Mouse (Mus musculus) adrenal gland, adult 2 months (tissue): ENCODE measurements at regions not wholly inside any gene's neighbourhood (a gene's known extent, or its start where the extent isn't known, plus 50 kb on each side); places are given as distances from the start of the nearest gene placed in this dataset.
A peak's percentile ranks its signal among the peaks of the same experiment; 100 is the strongest.

Experiments
- DNase-seq: peaks from one replicate; pipeline ENCODE4 v3.0.0; 2021

DNA sequence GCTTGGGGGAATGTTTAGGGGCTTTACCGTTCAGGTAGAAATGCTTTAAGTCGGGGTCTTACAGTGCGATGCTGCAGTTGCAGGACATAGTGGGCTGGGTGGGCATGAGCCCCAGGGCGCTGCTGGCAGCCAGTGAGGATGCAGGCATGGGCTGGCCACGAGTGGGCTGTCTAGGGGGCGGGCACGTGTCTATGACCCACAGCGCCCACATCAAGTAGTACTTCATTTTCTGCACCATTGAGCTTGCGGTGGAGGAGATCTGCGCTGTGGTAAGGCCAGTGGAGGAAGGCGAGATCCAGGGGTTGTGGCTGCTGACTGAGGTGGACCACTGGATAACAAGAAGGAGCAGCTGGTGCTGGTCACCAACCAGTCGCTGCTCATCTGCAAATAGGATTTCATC is 52.4 kb upstream of the Olfr291 start:
- no peak for DNase-seq

GRCm38 (mm10) chr7:84794655-84795054 is 58.7 kb upstream of the Olfr291 start:
- DNase-seq = no peak

- DNase-seq = peak; percentile 88
Observed at GRCm38 (mm10) chr7:84779276-84779825, 74.0 kb upstream of the Olfr291 start.

- no peak for DNase-seq
Observed at GRCm38 (mm10) chr7:84777696-84778095, 75.7 kb upstream of the Olfr291 start.

DNA sequence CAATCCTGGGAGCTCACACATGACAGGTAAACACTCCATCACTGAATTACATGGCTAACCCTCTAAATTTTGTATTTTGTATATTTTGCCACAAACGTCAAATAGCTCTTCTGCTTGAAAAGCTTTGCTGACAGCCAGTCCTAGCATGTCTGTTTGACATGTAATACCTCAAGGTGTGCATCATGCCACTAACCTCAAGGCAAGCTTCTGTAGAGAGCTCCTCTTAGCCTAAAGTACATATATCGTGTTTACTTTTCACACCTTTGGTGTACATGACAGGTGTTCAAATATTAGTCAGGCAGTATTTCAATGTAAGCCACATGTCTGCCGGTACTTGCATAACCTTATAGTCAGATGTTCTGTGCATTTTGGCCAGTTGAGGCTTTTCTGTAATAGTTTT is 66.5 kb upstream of the Zfand6 start:
- DNase-seq = no peak

DNA sequence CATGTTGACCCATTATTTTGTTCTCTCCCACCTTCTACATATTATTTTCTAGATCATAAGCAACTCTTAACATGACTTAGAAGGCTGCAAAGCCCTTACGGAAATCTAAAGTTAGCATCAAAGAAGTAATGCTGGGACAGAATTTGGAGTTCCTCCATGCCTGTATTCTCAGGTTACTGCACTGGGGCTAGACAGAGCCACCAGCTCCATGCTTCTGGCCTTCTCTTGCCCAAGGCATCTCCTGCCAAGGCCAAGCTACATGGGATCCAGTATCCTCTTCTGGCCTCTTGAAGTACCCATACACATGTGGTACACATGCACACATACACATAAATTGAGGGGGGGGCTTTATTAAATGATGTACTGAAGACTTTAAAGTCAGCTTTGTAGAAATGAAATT is 63.6 kb upstream of the Zfand6 start:
- no peak for DNase-seq

GRCm38 (mm10) chr7:84749434-84750301 is 59.9 kb upstream of the Zfand6 start:
- peak; percentile 68 for DNase-seq

DNA sequence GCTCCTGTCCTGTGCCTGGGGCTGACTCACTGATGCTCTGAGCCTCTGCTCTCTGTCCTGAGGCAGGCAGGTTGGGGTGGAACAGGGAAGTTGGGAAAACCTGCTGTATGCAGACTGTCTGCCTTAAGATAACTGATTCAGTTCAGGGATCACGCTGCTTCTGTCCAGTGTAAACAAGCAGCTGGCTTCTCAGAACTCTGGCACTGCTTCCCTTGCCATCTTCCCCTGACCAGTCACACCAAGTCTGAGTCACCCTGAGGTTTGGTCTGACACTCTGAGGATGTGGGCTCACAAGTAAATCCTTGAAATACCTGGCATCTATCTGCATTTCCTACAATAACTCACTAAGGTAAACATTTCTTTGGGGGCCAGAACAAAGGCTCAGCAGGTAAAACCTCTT is 58.1 kb upstream of the Zfand6 start:
- peak; percentile 18 for DNase-seq

GRCm38 (mm10) chr7:84744321-84745070 is 54.7 kb upstream of the Zfand6 start:
- DNase-seq = no peak

DNA sequence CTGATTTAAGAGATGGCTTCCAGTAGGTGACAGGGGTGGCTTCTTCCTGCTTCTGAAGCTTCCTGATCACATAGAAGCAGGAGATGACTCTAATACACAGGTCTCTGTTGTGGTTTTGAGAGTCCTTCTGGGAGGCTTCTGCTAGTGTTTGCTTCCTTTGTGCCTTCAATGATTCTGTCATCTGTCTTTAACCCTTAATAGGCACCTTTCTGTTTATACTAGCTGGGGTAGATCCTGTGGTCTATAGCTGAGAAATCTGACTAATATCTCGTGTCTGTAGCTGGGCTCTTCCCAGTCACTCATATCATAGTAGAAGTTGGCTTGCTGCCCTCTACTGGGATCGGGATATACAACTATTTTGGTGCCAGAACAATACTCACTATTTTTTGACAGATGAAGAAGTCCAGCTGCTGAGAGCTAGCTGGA is 50.2 kb upstream of the Zfand6 start:
- DNase-seq = peak; percentile 38
